Comparison of ENCODE assay signal across 10 mouse cellular contexts in the genomic region with DNA sequence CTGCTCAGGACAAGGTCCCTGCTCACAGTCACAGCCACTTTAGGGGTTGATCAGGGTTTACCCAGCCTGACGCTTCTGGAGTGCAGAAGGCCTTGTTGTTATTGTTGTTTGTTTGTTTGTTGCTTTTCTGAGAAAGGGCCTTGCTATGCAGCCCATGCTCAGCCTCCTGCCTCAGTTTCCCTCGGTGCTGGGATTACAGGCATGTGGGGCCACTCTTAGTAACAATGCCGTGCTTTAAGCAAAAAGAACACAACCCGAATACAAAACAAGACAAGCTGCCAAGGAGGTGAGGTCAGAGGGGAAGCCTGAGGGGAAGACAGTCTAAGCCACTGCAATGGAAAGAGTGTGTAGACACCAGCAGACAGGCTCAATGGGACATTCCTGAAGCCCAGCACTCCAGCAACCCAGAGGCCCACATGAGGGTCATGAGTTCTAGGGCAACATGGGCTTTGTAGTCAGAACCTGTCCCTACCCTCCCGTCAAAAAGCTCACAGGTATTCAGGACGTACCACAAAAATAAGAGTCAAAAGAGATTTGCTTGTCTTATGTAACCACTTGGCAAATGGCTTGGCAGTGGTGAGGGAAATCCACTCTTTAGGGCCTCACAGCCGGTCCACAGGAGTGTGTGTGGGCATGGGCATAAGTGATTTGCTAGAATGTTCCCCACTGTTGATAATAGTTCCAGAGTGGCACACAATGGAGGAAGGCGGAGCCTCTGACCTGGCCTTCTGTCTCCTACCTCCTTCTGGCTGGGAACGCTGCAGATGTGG. TPM values are rescaled to one million over a fixed set of nuclear protein-coding genes. Genes with fewer than 3 reads are reported as not detected.
DNase-seq lines count a peak whose midpoint lies in the region; ATAC-seq lines count a peak whose summit lies in the region.
"Had no signal": no experiment of that assay in that cellular context is flagged by ENCODE, and none has a peak within 500 bp of the region (broad histone marks: within the 10 kb centered on the region; RNA-seq: fewer than 3 reads in every experiment).

No protein-coding gene starts in this region.

- 66% methylated on average over 9 of the region's 9 CpGs for WGBS in embryonic facial prominence, embryonic 13.5 days
- WGBS in heart, embryonic 14.5 days = 63% methylated on average over 9 of the region's 9 CpGs

- no peak overlapping the region for H3K4me3 ChIP-seq in embryonic facial prominence, embryonic 13.5 days
- H3K4me3 ChIP-seq in heart, embryonic 14.5 days (ENCODE audit: control insufficient read depth in 1 of 2, insufficient read depth in 1 of 2, low read depth in 1 of 2, low read length in 2 of 2) = no peak overlapping the region

- H3K9ac ChIP-seq in embryonic facial prominence, embryonic 13.5 days = peak overlapping the region; percentile 55; the same call in 1 of the 2 replicates
- H3K9ac ChIP-seq in heart, embryonic 14.5 days (ENCODE audit: low read length) = no peak overlapping the region
- H3K9ac ChIP-seq: stomach, embryonic 15.5 days had no signal

- H3K4me2 ChIP-seq in embryonic facial prominence, embryonic 13.5 days = peak overlapping the region; percentile 61
- H3K4me2 ChIP-seq in heart, embryonic 14.5 days (ENCODE audit: low read length) = 0 out of 2 replicates have a peak overlapping the region, but pooled peaks have one; percentile 4

- no peaks in the 10 kb centered on the region for H3K27me3 ChIP-seq in embryonic facial prominence, embryonic 13.5 days
- no peaks in the 10 kb centered on the region for H3K27me3 ChIP-seq in heart, embryonic 14.5 days (ENCODE audit: control insufficient read depth, insufficient read depth, low read length)
- H3K27me3 ChIP-seq: stomach, embryonic 15.5 days had no signal

- H3K36me3 ChIP-seq in embryonic facial prominence, embryonic 13.5 days = no peaks in the 10 kb centered on the region
- H3K36me3 ChIP-seq in heart, embryonic 14.5 days (ENCODE audit: control insufficient read depth, insufficient read depth, low read length) = no peaks in the 10 kb centered on the region
- H3K36me3 ChIP-seq: stomach, embryonic 15.5 days had no signal

- no peak for ATAC-seq in embryonic facial prominence, embryonic 13.5 days (ENCODE audit: insufficient number of reproducible peaks, insufficient read depth, low FRiP score, low TSS enrichment, low read depth)
- ATAC-seq in heart, embryonic 14.5 days (ENCODE audit: insufficient number of reproducible peaks, insufficient read depth, low FRiP score, low read depth) = no peak

- peak; percentile 10 for DNase-seq in kidney, postnatal 14 days
- no peak for DNase-seq in kidney, postnatal 4 days
- peak; percentile 44 for DNase-seq in lung, postnatal 10 days
- DNase-seq in thymus, postnatal 4 days = no peak
- DNase-seq in adrenal gland, postnatal 25 days = no peak
- DNase-seq: cerebellum, adult 11-12 months; left cerebral cortex, postnatal 4 days had no signal

- H3K9me3 ChIP-seq in embryonic facial prominence, embryonic 13.5 days = no peaks in the 10 kb centered on the region
- no peaks in the 10 kb centered on the region for H3K9me3 ChIP-seq in heart, embryonic 14.5 days (ENCODE audit: control insufficient read depth, low read length)
- H3K9me3 ChIP-seq: stomach, embryonic 15.5 days had no signal

- peak overlapping the region; percentile 73; the same call in 1 of the 2 replicates for H3K27ac ChIP-seq in embryonic facial prominence, embryonic 13.5 days
- peak overlapping the region in 1 of 2 experiments; percentile 61; a peak in 2 of 4 replicates for H3K27ac ChIP-seq in heart, embryonic 14.5 days (replicated peaks in 1 of 2; ENCODE audit: control insufficient read depth in 1 of 2, insufficient read depth in 1 of 2, low read depth in 2 of 2, low read length in 2 of 2)

- peaks cover 22% of the 10 kb centered on the region for H3K4me1 ChIP-seq in embryonic facial prominence, embryonic 13.5 days
- H3K4me1 ChIP-seq in heart, embryonic 14.5 days (ENCODE audit: control insufficient read depth in 2 of 2, insufficient read depth in 2 of 2, low read length in 2 of 2) = peaks cover 18 to 30% of the 10 kb centered on the region in 2 experiments

RNA-seq across cellular contexts. Expression of a gene that starts 36.4 kb away (rescaled TPM):
- 8.3 and 10.1 TPM in 2 replicates for polyA plus RNA-seq in embryonic facial prominence, embryonic 13.5 days (2015; fragmentation: Nextera tagmentation; extraction: Ambion mirVana)
- polyA plus RNA-seq in heart, embryonic 14.5 days (2014; fragmentation: Nextera tagmentation; extraction: Ambion mirVana) = 7.4 and 10.3 TPM in 2 replicates
- total RNA-seq in adrenal gland, postnatal 25 days (2021) = 9.4 and 10.9 TPM in 2 replicates

RNA-seq across cellular contexts. Expression of a gene that starts 37.2 kb away (rescaled TPM):
- 30.0 and 34.0 TPM in 2 replicates for polyA plus RNA-seq in embryonic facial prominence, embryonic 13.5 days (2015; fragmentation: Nextera tagmentation; extraction: Ambion mirVana)
- 23.9 and 24.9 TPM in 2 replicates for polyA plus RNA-seq in heart, embryonic 14.5 days (2014; fragmentation: Nextera tagmentation; extraction: Ambion mirVana)
- total RNA-seq in adrenal gland, postnatal 25 days (2021) = 26.0 and 30.5 TPM in 2 replicates

Comparison
In these comparisons a context has a peak if more than half of its experiments do, and no peak if none do; other contexts are left out.
1. DNase-seq: peak in kidney, postnatal 14 days (single experiment) and lung, postnatal 10 days (single experiment); none in kidney, postnatal 4 days (0 of 2), thymus, postnatal 4 days (single experiment) and adrenal gland, postnatal 25 days (single experiment).